Mouse (Mus musculus) urinary bladder, adult 18-20 months (tissue): Measurements from ENCODE around the gene Tmx2.
A peak's percentile ranks its signal among the peaks of the same experiment; 100 is the strongest.
"Not testable (repeated sequence)": the region's sequence is repeated elsewhere in the genome, so short reads cannot be mapped to it uniquely, and the experiment has no call there.

ENCODE experiments used
- DNase-seq, 2 experiments: peaks; one replicate each; pipeline ENCODE4 v3.0.0; 2022; ENCODE audit warnings: low spot score in 2 of 2, mixed read lengths in 2 of 2

Tmx2 gene

DNA sequence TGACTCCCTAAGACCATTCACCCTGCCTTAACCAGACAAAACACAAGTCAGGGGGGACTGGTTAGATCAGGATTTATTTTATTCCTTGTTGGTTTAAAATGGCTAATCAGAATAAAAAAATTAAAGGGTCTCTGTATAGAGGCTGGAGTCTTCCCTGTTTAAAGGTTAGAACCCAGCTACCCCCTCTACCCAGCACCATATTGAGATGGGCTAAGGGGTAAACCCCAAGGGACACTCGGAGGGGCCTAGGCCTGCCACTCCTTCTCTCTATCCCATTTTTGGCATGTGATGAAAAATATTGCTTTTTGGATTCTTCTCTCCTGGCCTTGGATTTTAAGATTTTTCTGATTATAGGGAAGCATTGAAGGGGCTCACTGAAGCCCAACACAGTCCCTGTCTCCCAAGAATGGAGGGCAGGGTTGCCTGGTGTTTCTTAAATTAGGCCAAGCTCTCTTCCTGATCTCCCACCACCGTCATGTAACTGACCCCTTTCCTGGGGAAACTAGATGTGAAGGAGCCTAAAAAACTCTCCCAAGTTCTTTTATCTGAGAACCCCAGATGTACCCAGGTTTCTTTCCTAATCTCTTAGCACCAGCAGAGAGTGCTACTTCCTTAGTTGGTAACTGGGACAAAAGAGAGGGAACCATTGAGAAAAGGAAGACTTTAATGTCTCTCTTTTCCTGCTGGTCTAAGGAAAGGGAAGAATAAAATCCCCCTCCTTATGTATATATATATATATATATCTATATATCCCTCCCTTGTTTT lies 9.3 kb upstream of the Tmx2 start:
- no peak for DNase-seq

DNA sequence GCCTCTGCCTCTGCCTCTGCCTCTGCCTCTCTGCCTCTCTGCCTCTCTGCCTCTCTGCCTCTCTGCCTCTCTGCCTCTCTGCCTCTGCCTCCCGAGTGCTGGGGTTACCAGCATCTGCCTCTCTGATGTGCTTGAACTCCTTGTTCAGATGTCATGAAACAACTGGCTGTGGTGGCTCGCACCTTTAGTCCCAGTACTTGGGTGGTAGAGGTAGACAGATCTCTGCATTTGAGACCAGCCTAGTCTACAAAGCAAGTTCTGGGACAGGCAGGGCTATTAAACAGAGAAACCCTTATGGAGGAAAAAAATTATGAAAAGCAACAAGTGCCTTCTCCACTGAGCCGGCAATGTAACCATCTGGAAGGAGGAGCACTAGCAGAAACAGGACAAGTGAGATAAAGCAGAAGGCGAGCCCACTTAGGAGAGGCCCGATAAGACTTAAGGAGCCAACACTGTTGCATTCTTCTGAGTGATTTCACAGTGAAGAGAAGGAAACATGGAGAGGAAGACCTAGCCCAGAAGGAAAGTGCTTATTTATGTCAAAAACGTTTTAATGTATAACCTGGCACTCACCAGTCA lies 3.8 kb upstream of the Tmx2 start:
- DNase-seq: no peak

DNA sequence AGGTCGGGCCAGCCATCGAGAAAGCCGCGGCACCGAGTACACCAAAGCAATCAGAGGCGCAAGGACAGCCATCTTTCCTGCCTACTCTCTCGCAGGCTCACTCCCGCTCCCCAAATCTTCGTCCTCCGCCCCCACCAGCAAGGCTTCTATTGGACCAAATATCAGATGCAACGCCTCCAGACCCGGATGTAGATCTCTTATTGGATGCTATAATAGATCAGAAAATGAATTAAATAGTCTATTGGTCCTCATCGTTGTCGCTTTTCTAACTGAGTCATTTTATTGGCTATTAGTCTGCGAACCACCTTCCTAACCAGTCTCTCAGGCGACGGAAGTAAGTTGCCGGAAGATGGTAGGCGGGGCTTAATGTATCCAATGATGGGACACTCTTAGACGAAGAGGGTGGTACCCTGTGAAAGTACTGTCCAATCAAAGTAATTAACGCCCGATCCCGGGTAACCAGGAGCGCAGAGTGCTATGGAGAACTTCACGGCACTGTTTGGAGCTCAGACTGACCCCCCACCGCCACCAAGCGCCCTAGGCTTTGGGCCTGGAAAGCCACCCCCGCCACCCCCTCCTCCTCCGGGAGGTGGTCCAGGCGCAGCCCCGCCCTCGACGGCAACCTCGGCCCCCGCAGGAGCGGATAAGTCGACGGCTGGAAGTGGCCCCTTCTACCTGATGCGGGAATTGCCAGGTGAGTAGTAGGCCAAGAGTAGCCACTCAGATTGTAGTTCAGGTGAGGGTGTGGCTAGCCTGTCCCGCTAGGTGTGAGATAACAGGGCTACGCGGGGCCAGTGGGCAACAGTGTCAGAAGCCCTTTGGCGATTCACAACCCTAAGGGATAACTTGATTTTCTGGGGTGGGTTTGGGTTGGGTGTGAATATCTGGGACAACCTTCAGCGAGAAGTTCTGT lies 716 bp downstream of the Tmx2 start, which contains the start of the genes Gm28635 and Med19:
Gm28635 (minus strand) TSS at position 74 of the 913 bp plus-strand sequence.
Med19 (plus strand) TSS at position 435 of the 913 bp plus-strand sequence.
- DNase-seq: peak; percentile 74 to 90

DNA sequence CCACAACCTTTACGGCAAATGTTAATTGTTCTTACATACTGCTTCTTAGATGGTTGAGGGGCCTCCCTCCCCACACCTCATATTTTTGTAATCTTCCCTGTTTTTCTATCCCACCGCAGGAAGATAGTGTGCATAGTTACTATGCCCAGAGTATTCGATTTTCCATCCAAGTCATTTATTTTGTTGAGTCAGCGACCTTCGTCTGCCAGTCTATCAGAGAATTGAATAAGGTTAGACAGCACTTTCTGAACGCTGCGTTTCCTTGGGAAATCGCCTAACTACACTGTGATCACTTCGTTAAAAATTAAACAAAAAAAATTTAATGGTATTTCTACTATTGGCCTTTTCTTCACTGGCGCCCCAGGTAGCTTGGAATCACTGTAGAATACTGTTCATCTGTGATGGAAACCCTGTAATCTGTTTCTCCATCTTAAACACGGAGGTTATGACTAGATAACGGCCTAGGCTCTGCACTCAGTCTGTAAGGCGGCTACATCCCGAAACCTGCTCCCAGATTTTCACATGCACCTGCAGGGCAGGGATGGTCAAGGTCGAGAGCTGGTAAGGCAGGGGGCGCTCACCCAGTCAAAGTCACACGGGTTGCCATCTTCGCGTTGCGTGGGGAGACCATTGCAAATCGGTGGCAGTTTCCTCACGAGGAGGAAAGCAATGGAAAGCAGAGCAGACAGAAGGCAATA lies 1.5 kb downstream of the Tmx2 start:
- no peak for DNase-seq

DNA sequence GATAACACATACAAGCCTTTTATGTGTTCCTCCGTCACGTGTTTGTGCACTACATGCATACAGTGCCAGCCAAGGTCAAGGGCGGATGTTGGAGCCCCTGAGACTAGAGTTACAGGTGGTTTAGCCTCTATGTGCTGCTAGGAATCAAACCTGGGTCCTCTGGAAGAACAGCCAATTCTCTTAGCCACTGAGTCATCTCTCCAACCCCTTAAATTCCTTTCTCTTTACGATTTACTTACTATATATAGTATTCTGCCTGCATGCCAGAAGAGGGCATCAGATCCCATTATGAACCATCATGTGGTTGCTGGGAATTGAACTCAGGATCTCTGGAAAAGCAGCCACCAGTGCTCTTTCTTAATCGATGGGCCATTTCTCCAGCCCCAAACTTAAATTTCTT lies 7.4 kb downstream of the Tmx2 start:
- DNase-seq: not testable (repeated sequence)

DNA sequence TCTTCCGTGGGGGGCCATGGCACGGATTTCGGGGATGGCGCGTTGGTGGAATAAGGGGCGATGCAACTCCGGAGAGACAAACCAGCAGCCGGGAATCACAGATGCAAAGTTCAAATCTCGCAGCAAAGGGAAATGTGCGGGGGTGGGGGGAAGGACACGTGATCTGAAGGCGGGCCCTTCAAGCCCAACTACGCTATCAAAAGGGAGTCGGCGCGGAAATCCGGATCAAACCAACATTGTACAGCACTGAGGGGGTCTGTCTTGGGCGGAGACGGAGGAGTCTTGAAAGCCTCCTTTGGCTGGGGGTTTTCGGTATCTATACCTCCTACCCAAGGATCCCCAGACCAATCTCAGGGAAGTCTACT lies 8.4 kb downstream of the Tmx2 start, which contains the start of gene Selenoh:
Selenoh (minus strand) TSS at position 202 of the 365 bp plus-strand sequence.
- DNase-seq: peak; percentile 65 to 66

DNA sequence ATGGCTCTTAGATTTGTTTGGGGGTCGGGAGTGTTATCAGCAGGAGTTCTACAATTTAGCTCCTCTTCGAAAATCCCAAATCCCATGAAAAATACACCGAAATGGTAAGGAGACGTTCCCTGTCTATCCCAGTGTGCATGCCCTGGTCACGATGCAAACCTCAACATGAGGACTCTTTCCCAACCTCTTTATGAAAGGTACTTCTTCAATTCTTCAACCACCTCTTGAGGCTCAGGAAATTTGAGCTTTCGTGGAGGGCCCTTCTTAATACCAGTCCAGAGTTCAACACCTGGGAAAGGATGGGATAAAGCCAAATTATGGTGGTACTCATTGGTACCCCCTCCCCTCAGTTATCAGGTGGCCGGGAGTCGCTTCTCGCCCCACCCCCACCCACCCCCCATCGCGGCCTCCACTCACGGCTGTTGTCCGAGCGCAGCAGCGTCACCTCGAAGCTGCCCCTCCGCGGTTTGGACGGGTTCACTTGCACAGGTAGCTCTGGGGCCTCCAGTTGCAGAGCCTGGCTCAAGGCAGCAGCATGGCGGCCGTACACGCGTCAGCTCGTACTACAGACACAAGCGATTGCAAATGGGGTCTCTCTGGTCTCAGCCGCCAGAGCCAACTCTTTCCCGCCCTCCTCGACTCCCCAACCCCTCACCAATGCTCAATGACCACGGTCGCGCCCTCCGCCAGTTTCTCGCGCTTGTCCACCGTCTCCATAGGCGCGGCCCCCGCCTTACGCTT lies 8.9 kb downstream of the Tmx2 start:
- peak in 1 of 2 experiments; percentile 3 for DNase-seq

DNA sequence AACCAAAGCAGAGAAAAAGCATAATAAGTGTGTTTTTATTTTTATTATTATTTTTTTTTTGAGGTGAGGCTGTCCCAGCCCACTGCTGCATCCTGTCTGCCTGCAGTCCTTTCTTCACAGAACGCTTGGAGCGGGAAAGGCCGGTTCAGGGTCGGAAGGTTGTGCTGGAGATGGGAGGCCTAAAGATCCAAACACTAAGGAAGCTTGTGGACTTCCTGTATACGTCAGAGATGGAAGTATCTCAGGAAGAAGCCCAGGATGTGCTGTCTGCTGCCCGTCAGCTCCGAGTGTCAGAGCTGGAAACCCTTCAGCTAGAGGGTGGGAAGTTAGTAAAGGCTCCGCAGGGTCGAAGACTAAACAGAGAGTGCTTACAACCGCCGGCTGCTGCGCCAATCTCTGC lies 12.9 kb downstream of the Tmx2 start:
- no peak for DNase-seq

DNA sequence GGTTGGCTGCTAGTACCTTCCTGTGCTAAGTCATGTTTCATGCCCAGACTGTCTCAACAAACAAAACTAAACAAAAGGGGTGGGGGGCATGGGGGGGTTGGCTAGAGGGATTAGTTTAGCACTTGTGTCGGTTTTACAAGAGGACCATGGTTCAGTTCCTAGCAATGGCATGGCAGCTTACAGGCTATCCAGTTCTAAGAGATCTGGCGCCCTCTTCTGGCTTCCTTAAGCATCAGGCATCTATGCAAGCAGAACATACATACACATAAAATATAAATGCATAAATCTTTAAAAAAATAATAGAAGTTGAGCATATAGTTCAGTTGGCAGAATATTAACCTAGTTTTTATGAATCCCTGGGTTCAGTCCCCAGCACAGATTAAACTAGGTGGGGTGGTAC lies 16.1 kb downstream of the Tmx2 start:
- no peak for DNase-seq

DNA sequence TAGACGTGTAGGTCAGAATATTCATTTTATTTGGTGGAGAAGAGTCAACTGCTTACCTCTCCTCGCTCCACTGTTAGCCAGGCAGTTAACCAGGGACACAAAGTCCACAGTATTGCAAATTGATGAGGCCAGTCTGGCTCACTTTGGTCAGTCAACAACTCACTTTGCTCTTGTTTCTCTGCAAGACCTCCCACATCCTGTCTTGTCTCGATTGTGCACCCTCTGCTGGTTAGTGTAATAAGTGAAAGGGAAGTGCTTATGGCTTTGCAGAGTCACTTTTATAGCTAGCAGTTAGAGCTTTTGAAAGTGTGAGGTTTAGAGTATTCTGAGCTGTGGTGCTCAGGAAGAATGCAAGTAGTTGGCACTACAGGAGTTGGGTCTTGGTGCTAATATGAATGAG lies 18.7 kb downstream of the Tmx2 start:
- DNase-seq: peak in 1 of 2 experiments; percentile 27

DNA sequence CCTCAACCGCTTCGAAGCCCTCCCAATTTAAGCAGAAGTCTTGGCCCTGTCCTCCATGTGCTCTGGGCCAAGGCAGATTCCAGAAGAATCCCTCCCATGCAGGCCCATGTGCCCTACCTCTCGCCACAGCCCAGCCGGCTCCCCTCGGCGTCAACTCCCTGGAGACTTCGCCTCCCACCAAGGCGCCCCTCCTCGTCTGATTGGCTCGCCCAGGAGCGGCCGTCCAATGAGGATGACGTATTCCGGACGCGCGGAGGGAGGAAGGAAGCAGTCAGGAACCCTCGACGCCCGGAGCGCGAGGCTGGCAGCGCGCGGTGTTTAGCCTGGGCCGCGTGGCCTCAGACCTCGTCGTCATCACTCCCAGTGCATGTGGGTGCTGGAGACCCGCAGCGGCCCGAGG lies 20.1 kb downstream of the Tmx2 start, which contains the start of gene Btbd18:
Btbd18 (plus strand) TSS at position 274 of the 400 bp plus-strand sequence.
- no peak for DNase-seq

DNA sequence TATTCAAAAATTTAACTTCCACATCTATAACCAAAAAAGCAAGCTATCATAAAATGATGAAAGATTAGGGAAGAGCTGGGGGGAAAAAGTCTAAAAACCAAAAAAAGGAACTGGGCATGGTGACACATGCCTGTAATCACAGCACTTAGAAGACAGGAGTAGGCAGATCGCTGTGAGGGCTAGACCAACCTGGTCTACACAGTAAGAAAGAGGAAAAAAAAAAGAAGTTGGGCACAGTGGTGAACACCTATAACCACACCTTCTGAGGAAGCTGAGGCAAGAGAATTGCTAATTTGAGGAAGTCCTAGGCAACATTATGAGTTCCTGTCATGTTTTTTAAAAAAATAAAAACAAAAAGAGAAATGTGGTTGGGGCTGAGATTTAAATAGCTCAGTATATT lies 23.1 kb downstream of the Tmx2 start:
- no peak for DNase-seq

DNA sequence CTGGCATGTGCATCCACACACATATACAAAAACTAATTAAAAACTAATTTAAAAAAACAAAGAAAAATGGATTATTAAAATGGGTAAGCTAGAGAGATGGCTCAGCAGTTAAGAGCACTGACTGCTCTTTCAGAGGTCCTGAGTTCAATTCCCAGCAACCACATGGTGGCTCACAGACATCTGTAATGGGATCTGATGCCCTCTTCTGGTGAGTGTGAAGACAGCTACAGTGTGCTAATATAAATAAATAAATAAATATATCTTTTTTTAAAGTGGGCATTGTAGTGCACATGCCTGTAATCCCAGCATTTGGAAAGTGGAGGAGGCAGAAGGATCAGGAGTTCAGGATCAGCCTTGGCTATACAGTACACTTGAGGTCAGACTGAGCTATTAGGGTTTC lies 25.6 kb downstream of the Tmx2 start:
- DNase-seq: no peak

DNA sequence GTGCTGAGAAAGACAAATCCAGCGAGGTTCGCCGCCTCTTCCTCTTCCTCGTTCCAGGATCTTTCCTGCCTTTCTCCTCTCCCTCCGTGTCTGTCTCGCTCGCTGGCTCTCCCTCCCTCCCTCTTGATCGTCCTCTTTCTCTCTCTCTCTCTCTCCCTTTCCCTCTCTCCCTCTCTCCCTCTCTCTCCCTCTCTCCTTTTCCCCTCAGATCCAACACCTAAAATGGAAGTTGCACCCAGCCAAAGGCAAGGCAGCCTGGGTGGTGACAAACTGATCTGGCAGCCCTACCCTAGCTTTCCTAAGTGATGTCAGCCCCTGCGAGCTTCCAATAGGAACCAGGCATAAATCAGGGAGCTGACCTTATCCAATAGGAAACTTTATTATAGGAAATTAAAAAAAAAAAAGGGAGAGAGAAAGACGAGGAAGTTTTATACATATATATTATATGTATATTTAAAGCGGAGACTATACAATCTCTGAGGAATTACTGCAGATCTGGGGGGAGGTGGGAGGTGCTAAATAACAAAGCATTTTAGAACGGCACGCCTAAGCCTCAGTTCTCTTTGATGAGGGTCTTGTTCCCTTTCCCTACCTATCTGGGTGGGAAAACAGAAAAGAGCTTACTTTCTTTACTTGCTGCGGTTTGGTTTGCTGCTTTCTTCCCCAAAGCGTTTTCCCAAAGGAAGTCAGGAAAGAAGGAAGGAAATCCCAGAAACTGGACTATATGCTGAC lies 28.3 kb downstream of the Tmx2 start, which contains the start of gene Ctnnd1:
Ctnnd1 (minus strand) TSS at position 302 of the 732 bp plus-strand sequence.
- DNase-seq: peak; percentile 34 to 81

DNA sequence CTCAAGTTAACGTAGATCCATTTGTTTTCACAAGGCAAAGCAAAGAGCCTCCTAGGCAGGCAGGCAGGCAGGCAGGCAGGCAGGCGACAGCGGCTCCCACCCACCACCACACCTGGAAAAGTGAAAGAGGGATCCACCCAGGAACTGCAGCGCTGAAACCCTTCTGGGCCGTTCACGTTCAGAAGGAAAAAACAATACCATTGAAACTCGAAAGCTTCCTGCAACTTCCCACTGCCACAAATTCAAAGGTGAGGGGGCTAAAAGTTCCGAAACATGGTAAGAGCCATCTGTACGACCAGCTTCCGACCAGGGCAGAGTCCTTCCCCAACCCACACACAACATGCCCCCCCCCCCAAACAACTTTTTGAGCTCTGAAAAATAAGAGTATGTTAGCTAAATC lies 29.3 kb downstream of the Tmx2 start:
- no peak for DNase-seq

DNA sequence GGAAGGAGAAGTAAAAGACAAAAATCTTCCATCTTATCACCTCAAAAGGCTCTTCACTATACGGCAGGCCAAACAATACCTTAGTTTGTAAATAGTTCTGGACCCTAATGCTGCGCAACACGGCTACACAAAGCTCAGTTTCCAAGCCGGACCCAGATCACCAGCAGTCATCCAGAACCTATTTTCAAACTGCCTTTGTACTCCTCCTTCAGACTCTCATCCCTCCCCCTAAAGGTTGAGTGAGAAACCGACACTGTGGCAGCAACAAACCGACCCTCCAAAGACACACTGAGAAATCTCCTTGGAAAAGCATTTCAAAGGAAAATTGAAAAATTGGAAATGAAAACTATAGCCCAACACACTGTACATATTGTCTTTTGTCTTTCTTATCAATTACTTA lies 30.6 kb downstream of the Tmx2 start:
- DNase-seq: no peak

DNA sequence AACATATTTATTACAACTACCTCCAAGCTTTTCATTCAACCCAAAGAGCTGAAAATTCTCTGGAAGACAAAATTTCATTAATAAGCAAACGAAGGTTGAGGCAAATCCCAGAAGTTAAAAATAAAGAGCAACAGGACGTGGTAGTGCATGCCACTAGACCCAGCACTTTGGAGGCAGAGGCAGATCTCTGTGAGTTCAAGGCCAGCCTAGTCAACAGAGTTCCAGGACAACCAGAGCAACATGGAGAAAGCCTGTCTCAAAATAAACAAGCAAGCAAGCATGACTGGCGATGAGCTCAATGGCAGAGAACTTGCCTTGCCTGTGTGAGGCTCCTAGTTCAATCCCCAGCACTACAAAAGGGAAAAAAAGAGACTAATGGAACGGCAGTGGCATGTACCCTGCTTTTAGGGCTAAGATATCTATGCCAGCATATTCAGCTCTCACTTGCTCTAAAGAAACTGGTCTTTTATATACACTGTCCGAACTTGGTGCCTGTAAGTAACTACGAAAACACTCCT lies 31.8 kb downstream of the Tmx2 start:
- DNase-seq: no peak

DNA sequence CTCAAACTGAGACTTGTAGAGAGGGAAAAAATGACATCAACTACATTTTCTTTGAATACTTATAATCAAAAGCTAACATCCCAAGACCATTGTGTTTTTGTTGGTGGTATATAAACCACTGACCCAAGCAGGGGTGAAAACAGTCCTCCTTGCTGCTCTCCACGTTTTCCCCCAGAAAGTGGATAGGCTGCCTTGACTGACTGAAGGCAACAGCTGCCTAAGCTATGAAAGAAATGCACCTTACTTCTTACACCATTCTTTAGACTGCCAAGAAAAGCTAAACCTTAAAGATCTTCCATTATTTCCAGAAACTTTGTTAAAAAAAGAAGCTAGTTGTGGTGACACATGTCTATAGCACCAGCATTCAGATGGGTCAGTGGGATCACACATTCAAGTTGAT lies 32.8 kb downstream of the Tmx2 start:
- DNase-seq: no peak

DNA sequence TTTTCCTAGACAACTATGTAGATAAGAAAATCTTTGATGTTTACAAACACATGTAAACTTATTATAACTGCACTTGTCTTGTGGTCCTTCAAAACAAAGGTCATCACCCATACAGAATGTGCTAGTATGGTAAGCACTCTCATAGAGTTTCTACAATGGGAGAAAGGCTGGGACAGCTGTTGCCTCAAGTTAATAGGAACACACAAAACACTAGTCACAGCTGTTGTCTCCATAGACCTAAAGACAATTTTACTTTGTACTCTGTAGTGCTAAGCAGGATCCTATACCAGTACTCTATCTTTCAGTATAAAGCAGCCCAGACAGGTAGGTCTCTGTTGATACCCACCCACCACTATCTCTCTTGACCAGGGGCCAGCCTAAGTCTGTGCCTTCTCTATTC lies 38.1 kb downstream of the Tmx2 start:
- no peak for DNase-seq
